Mouse (Mus musculus): Measurements from ENCODE around the gene Gp1bb. TPM values are rescaled to one million over a fixed set of nuclear protein-coding genes. Genes with fewer than 3 reads are reported as not detected.

Gene Gp1bb
- polyA plus RNA-seq, 1 experiment from 2014 or later = 11.4 TPM

GRCm38 (mm10) chr16:18632059-18632458 is 9.9 kb upstream of the Gp1bb start:
- no peak overlapping the region for H3K9ac ChIP-seq (ENCODE audit: low read length)
- ATAC-seq (ENCODE audit: insufficient read depth, low FRiP score, low TSS enrichment) (no peak), DNase-seq (ENCODE audit: low spot score) (no peak)
- H3K4me1 ChIP-seq (ENCODE audit: control insufficient read depth, insufficient read depth, low read length) = peaks cover 13% of the 10 kb centered on the region
- H3K4me2 ChIP-seq (ENCODE audit: low read depth) = no peak overlapping the region
- H3K27ac ChIP-seq (ENCODE audit: low read depth, low read length) = no peak overlapping the region
- H3K4me3 ChIP-seq (ENCODE audit: low read depth, low read length) = no peak overlapping the region
- WGBS = 76% methylated on average over 3 of the region's 3 CpGs
- peaks cover 7% of the 10 kb centered on the region for H3K27me3 ChIP-seq (ENCODE audit: control insufficient read depth, insufficient read depth, low read length)
- no peaks in the 10 kb centered on the region for H3K36me3 ChIP-seq (ENCODE audit: control insufficient read depth, insufficient read depth, low read length)
- no peaks in the 10 kb centered on the region for H3K9me3 ChIP-seq (ENCODE audit: control insufficient read depth, low read length)

GRCm38 (mm10) chr16:18631141-18631540 is 8.9 kb upstream of the Gp1bb start:
- 57% methylated on average over 7 of the region's 7 CpGs for WGBS
- DNase-seq (ENCODE audit: low spot score) (no peak), ATAC-seq (ENCODE audit: insufficient read depth, low FRiP score, low TSS enrichment) (no peak)
- Histone ChIP-seq H3K4me2 (ENCODE audit: low read depth) (no peak overlapping the region), H3K36me3 (ENCODE audit: control insufficient read depth, insufficient read depth, low read length) (no peaks in the 10 kb centered on the region), H3K9ac (ENCODE audit: low read length) (no peak overlapping the region), H3K4me1 (ENCODE audit: control insufficient read depth, insufficient read depth, low read length) (peaks cover 18% of the 10 kb centered on the region), H3K9me3 (ENCODE audit: control insufficient read depth, low read length) (no peaks in the 10 kb centered on the region), H3K4me3 (ENCODE audit: low read depth, low read length) (no peak overlapping the region), H3K27ac (ENCODE audit: low read depth, low read length) (no peak overlapping the region), H3K27me3 (ENCODE audit: control insufficient read depth, insufficient read depth, low read length) (peaks cover 16% of the 10 kb centered on the region)

DNA sequence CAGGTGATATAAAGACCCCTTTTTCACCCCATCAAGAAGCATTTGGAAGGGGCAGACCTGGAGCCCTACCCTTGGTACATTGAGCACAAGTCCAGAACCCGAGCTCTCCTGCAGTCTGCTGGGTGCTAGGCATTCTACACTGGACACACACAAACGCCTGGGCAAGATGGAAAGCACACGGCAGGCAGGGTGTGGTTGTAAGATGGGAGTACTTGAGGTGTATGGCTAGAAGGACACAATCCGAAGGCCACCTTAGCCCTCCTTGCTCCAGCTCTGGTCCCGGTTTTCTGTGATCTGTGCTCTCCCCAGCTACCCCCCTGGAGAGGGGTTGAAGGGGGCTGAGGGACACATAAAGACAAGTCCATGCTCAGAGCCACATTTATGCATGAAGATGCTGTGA is 8.1 kb upstream of the Gp1bb start:
- ATAC-seq (ENCODE audit: insufficient read depth, low FRiP score, low TSS enrichment) = no peak
- H3K27ac ChIP-seq (ENCODE audit: low read depth, low read length) = peak overlapping the region; percentile 45; the same call in 1 of the 2 replicates
- peak overlapping the region; percentile 82 for H3K4me2 ChIP-seq (ENCODE audit: low read depth)
- peak overlapping the region; percentile 90 for H3K9ac ChIP-seq (ENCODE audit: low read length)
- WGBS = 62% methylated on average over 5 of the region's 5 CpGs
- H3K27me3 ChIP-seq (ENCODE audit: control insufficient read depth, insufficient read depth, low read length) = peaks cover 24% of the 10 kb centered on the region
- no peak for DNase-seq (ENCODE audit: low spot score)
- H3K9me3 ChIP-seq (ENCODE audit: control insufficient read depth, low read length) = no peaks in the 10 kb centered on the region
- peak overlapping the region; percentile 77 for H3K4me3 ChIP-seq (ENCODE audit: low read depth, low read length)
- no peaks in the 10 kb centered on the region for H3K36me3 ChIP-seq (ENCODE audit: control insufficient read depth, insufficient read depth, low read length)
- H3K4me1 ChIP-seq (ENCODE audit: control insufficient read depth, insufficient read depth, low read length) = peaks cover 24% of the 10 kb centered on the region

- H3K36me3 ChIP-seq (ENCODE audit: control insufficient read depth, insufficient read depth, low read length) = 0 out of 2 replicates have a peak, but pooled peaks cover under 1% of the 10 kb centered on the region
- under 1% methylated on average over 55 of the region's 93 CpGs for WGBS
These were observed 7.4 kb upstream of the Gp1bb start, which contains the start of gene Sept5 for GRCm38 (mm10) chr16:18629390-18630231. Gene Sept5 (minus strand): TSS chr16:18629954.

DNA sequence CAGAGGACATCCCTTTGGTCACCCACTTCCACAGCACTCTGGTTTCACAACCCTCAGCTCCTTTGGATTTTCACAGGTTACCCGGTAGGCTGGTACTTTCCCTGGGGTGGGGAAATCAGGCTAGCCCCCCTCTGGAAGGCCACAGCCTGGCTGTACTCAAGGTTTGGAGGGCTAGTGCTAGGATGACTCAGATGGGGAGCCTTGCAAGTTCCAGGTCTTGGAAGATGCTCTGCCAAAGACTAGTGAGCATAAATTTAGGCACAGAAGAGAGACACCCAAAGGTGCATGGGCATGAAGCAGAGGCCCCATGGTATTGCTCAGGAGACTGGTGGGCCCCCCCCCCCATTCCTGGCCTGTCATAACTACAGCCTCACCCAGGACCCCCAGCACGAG is 6.7 kb upstream of the Gp1bb start:
- Histone ChIP-seq H3K36me3 (ENCODE audit: control insufficient read depth, insufficient read depth, low read length) (peaks cover 2% of the 10 kb centered on the region), H3K4me1 (ENCODE audit: control insufficient read depth, insufficient read depth, low read length) (peaks cover 24% of the 10 kb centered on the region), H3K9ac (ENCODE audit: low read length) (peak overlapping the region; percentile 90), H3K4me2 (ENCODE audit: low read depth) (peak overlapping the region; percentile 82), H3K27me3 (ENCODE audit: control insufficient read depth, insufficient read depth, low read length) (peaks cover 38% of the 10 kb centered on the region), H3K9me3 (ENCODE audit: control insufficient read depth, low read length) (no peaks in the 10 kb centered on the region), H3K27ac (ENCODE audit: low read depth, low read length) (peak overlapping the region; percentile 45), H3K4me3 (ENCODE audit: low read depth, low read length) (peak overlapping the region; percentile 77)
- DNase-seq (ENCODE audit: low spot score) (no peak), ATAC-seq (ENCODE audit: insufficient read depth, low FRiP score, low TSS enrichment) (no peak; the same call in 1 of the 2 replicates)
- WGBS = 40% methylated on average over 2 of the region's 2 CpGs

More at GRCm38 (mm10) chr16:18629390-18630231, 7.4 kb upstream of the Gp1bb start, which contains the start of gene Sept5:
- H3K9ac ChIP-seq (ENCODE audit: low read length) = peak within 1 kb of the TSS; percentile 90
- peak; percentile 73 for DNase-seq (ENCODE audit: low spot score)
- peak; percentile 64 for ATAC-seq (ENCODE audit: insufficient read depth, low FRiP score, low TSS enrichment)
- H3K4me1 ChIP-seq (ENCODE audit: control insufficient read depth, insufficient read depth, low read length) = peaks cover 24% of the 10 kb centered on the region
- peak within 1 kb of the TSS; percentile 82 for H3K4me2 ChIP-seq (ENCODE audit: low read depth)
- no peaks in the 10 kb centered on the region for H3K9me3 ChIP-seq (ENCODE audit: control insufficient read depth, low read length)
- peaks cover 31% of the 10 kb centered on the region for H3K27me3 ChIP-seq (ENCODE audit: control insufficient read depth, insufficient read depth, low read length)
- peak within 1 kb of the TSS; percentile 45 for H3K27ac ChIP-seq (ENCODE audit: low read depth, low read length)
- peak within 1 kb of the TSS; percentile 77 for H3K4me3 ChIP-seq (ENCODE audit: low read depth, low read length)

GRCm38 (mm10) chr16:18628206-18628947 is 6.2 kb upstream of the Gp1bb start:
- DNase-seq (ENCODE audit: low spot score) (no peak), ATAC-seq (ENCODE audit: insufficient read depth, low FRiP score, low TSS enrichment) (peak; percentile 16; the same call in 1 of the 2 replicates)
- peaks cover 43% of the 10 kb centered on the region for H3K27me3 ChIP-seq (ENCODE audit: control insufficient read depth, insufficient read depth, low read length)
- 57% methylated on average over 7 of the region's 7 CpGs for WGBS
- H3K4me1 ChIP-seq (ENCODE audit: control insufficient read depth, insufficient read depth, low read length) = peaks cover 24% of the 10 kb centered on the region
- no peak overlapping the region for H3K27ac ChIP-seq (ENCODE audit: low read depth, low read length)
- peaks cover 6% of the 10 kb centered on the region for H3K36me3 ChIP-seq (ENCODE audit: control insufficient read depth, insufficient read depth, low read length)
- H3K4me2 ChIP-seq (ENCODE audit: low read depth) = peak overlapping the region; percentile 82
- H3K9ac ChIP-seq (ENCODE audit: low read length) = peak overlapping the region; percentile 90
- no peaks in the 10 kb centered on the region for H3K9me3 ChIP-seq (ENCODE audit: control insufficient read depth, low read length)
- H3K4me3 ChIP-seq (ENCODE audit: low read depth, low read length) = peak overlapping the region; percentile 77

DNA sequence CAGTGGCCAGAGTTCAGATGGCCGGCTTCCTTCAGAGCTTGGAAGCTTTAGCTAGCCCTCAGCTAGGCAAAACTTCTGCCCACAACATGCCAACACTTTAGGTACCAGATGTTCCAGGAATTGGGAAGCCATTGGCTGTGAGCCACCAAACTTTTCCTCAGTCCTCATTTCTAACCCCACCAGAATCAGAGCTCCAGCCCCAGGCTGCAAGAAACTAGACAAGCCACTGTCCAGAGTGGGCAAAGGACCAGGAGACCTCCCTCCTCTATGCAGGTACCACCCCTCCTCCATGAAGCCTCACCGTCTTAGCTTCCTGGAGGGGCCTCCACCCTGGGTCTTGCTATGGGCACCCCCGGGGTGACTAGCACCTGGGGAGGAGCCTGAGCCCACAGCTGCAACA is 5.0 kb upstream of the Gp1bb start:
- ATAC-seq (ENCODE audit: insufficient read depth, low FRiP score, low TSS enrichment) = no peak
- no peak overlapping the region for H3K27ac ChIP-seq (ENCODE audit: low read depth, low read length)
- H3K36me3 ChIP-seq (ENCODE audit: control insufficient read depth, insufficient read depth, low read length) = peaks cover 8% of the 10 kb centered on the region
- 0 out of 2 replicates have a peak overlapping the region, but pooled peaks have one; percentile 46 for H3K4me3 ChIP-seq (ENCODE audit: low read depth, low read length)
- peaks cover 56% of the 10 kb centered on the region for H3K27me3 ChIP-seq (ENCODE audit: control insufficient read depth, insufficient read depth, low read length)
- 47% methylated on average over 3 of the region's 3 CpGs for WGBS
- no peaks in the 10 kb centered on the region for H3K9me3 ChIP-seq (ENCODE audit: control insufficient read depth, low read length)
- DNase-seq (ENCODE audit: low spot score) = no peak
- no peak overlapping the region for H3K9ac ChIP-seq (ENCODE audit: low read length)
- peak overlapping the region; percentile 82 for H3K4me2 ChIP-seq (ENCODE audit: low read depth)
- peaks cover 24% of the 10 kb centered on the region for H3K4me1 ChIP-seq (ENCODE audit: control insufficient read depth, insufficient read depth, low read length)

GRCm38 (mm10) chr16:18626376-18626878 is 4.2 kb upstream of the Gp1bb start, which contains the start of gene Gm49601:
Gene Gm49601 (minus strand): TSS chr16:18626427.
- no peak within 1 kb of the TSS for H3K27ac ChIP-seq (ENCODE audit: low read depth, low read length)
- H3K9me3 ChIP-seq (ENCODE audit: control insufficient read depth, low read length) = no peaks in the 10 kb centered on the region
- under 1% methylated on average over 65 of the region's 65 CpGs for WGBS
- peak within 1 kb of the TSS; percentile 82 for H3K4me2 ChIP-seq (ENCODE audit: low read depth)
- peaks cover 63% of the 10 kb centered on the region for H3K27me3 ChIP-seq (ENCODE audit: control insufficient read depth, insufficient read depth, low read length)
- DNase-seq (ENCODE audit: low spot score) = peak; percentile 89
- peak within 1 kb of the TSS; percentile 44 for H3K9ac ChIP-seq (ENCODE audit: low read length)
- ATAC-seq (ENCODE audit: insufficient read depth, low FRiP score, low TSS enrichment) = peak; percentile 28; the same call in 1 of the 2 replicates
- H3K36me3 ChIP-seq (ENCODE audit: control insufficient read depth, insufficient read depth, low read length) = peaks cover 8% of the 10 kb centered on the region
- H3K4me3 ChIP-seq (ENCODE audit: low read depth, low read length) = peak within 1 kb of the TSS; percentile 46
- H3K4me1 ChIP-seq (ENCODE audit: control insufficient read depth, insufficient read depth, low read length) = peaks cover 29% of the 10 kb centered on the region
